Mouse (Mus musculus) ES-E14 (cell line): ENCODE measurements at regions not wholly inside any gene's neighbourhood (a gene's known extent, or its start where the extent isn't known, plus 50 kb on each side); places are given as distances from the start of the nearest gene placed in this dataset.

Experiments
- DNase-seq: peaks from one replicate; pipeline ENCODE4 v3.0.0-alpha.2; 2013; ENCODE audit warnings: low read depth, low spot score
- H3K27ac ChIP-seq: 2 replicates; pipeline ENCODE4 v1.5.1; 2012; ENCODE audit warnings: low read depth, mild to moderate bottlenecking, low read length, moderate library complexity, mixed read lengths; ENCODE audit not compliant: poor library complexity, insufficient read depth, severe bottlenecking
- H3K36me3 ChIP-seq: 2 replicates; pipeline ENCODE4 v1.6.1; 2012; ENCODE audit warnings: mild to moderate bottlenecking, low read length, moderate library complexity, mixed read lengths; ENCODE audit not compliant: control insufficient read depth, poor library complexity, insufficient read depth, severe bottlenecking
- H3K4me1 ChIP-seq, 2 experiments: fragments of 150-350 bp in 1 of 2; sonication (generic) in 1 of 2; 2 replicates each; pipeline ENCODE4 v1.6.1; 2012; ENCODE audit warnings: low read length in 2 of 2, mild to moderate bottlenecking in 1 of 2, mixed read lengths in 1 of 2; ENCODE audit not compliant: control insufficient read depth in 2 of 2, insufficient read depth in 2 of 2, poor library complexity in 1 of 2
- H3K4me3 ChIP-seq, 2 experiments: fragments of 150-350 bp in 1 of 2; sonication (generic) in 1 of 2; 2 replicates each; pipeline ENCODE4 v1.5.1; 2012; ENCODE audit warnings: low read length in 2 of 2, low read depth in 1 of 2, mild to moderate bottlenecking in 1 of 2, mixed read lengths in 1 of 2; ENCODE audit not compliant: insufficient read depth in 1 of 2, poor library complexity in 1 of 2, severe bottlenecking in 1 of 2
- H3K9ac ChIP-seq: 2 replicates; pipeline ENCODE4 v1.6.1; 2012; ENCODE audit warnings: low read depth, mild to moderate bottlenecking, low read length, mixed read lengths; ENCODE audit not compliant: poor library complexity, insufficient read depth, severe bottlenecking
- H3K9me3 ChIP-seq: fragments of 150-350 bp; sonication (generic); 2 replicates; pipeline ENCODE4 v1.6.1; 2012; ENCODE audit warnings: low read depth, mild to moderate bottlenecking, low read length; ENCODE audit not compliant: control insufficient read depth, insufficient read depth
- CHD2 ChIP-seq: IDR thresholded peaks from 2 replicates; pipeline ENCODE4 v1.6.1; 2014; ENCODE audit warnings: mild to moderate bottlenecking, low read depth, low read length, inconsistent platforms
- HCFC1 ChIP-seq: IDR thresholded peaks from 2 replicates; pipeline ENCODE4 v1.6.1; 2012; ENCODE audit warnings: low read length, inconsistent platforms, borderline replicate concordance; ENCODE audit not compliant: insufficient read depth
- MAFK ChIP-seq: IDR thresholded peaks from 2 replicates; pipeline ENCODE4 v1.6.1; 2014; ENCODE audit warnings: mild to moderate bottlenecking, low read depth, low read length, inconsistent platforms; ENCODE audit not compliant: insufficient read depth
- ZC3H11A ChIP-seq: IDR thresholded peaks from 2 replicates; pipeline ENCODE4 v1.6.1; 2012; ENCODE audit warnings: low read depth, mild to moderate bottlenecking, inconsistent platforms, low read length, borderline replicate concordance
- ZNF384 ChIP-seq: IDR thresholded peaks from 2 replicates; pipeline ENCODE4 v1.6.1; 2012; ENCODE audit warnings: low read depth, low read length, inconsistent platforms
- in situ Hi-C, 2 experiments: fragments of 600-800 bp; cut with MboI; formaldehyde crosslinking; loops; one replicate each; pipeline ENCODE4 v1.15.1; 2025; ENCODE audit warnings: low sequenced_read_pairs in 2 of 2, inconsistent platforms in 1 of 2; ENCODE audit not compliant: unreplicated experiment in 2 of 2

DNA sequence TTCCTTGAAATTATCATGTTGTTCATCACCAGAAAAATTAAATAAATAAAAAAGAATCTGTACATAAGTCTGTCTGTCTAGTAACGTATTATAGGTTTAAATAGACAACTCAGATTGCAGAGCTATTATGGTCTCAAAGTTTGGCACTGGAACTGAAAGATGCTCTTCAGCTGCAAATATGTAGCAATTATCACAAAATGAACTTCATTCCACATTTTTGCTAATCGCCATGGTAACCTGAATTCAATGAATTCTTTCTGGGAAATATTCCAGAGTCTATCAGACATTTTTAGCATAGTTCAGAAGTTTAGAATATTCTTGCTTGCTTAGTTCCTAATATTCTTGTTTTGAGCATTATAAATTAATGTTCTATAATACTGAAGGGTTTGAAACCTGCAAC lies 62.2 kb upstream of the Nkain2 start:
- Histone ChIP-seq H3K4me3 (no peak overlapping the region), H3K9me3 (no peaks in the 10 kb centered on the region), H3K9ac (no peak overlapping the region), H3K27ac (no peak overlapping the region), H3K36me3 (no peaks in the 10 kb centered on the region; the same call in 1 of the 2 replicates), H3K4me1 (no peaks in the 10 kb centered on the region)
- no peak for DNase-seq
- TF ChIP-seq ZNF384, result no peak
- TF ChIP-seq MAFK, result no peak
- TF ChIP-seq CHD2, result no peak
- TF ChIP-seq HCFC1, result no peak
- TF ChIP-seq ZC3H11A, result no peak
- in situ Hi-C loops, result no loop called here

DNA sequence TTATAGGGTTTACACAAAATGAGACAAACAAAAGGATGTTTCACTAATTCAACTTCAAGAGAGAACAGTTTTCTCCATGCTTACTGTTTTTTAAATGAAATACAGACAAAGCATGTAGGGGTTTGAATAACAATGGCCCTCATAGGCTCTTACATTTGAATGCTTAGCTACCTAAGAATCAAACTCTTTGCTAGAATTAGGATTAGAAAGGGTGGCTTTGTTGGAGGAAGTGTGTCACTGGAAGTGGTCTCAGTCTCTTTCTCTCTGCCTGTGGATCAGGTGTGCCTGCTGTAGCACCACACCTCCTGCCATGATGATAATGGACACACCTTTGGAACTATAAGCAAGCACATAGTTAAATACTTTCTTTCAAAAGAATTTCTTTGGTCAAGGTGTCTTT lies 52.8 kb upstream of the Nkain2 start:
- H3K9me3 ChIP-seq, result peaks cover 5% of the 10 kb centered on the region; the same call in 1 of the 2 replicates
- no peak overlapping the region for H3K4me3 ChIP-seq
- TF ChIP-seq ZC3H11A (no peak), CHD2 (no peak), MAFK (no peak), ZNF384 (no peak), HCFC1 (no peak)
- in situ Hi-C loops, result no loop called here
- H3K27ac ChIP-seq, result peak overlapping the region; percentile 67; the same call in 1 of the 2 replicates
- no peak overlapping the region for H3K9ac ChIP-seq
- no peak for DNase-seq
- H3K4me1 ChIP-seq, result no peaks in the 10 kb centered on the region
- peaks cover 2% of the 10 kb centered on the region; the same call in 1 of the 2 replicates for H3K36me3 ChIP-seq
